Mouse (Mus musculus) liver, embryonic 13.5 days (tissue): Measurements from ENCODE around the gene Olfr1369-ps1. TPM values are rescaled to one million over a fixed set of nuclear protein-coding genes. Genes with fewer than 3 reads are reported as not detected.

Experiments used
- ATAC-seq: fragments of 200-750 bp; cut with Nextera tagmentation; 2 replicates; pipeline ENCODE4 v1.8.0; 2017; ENCODE audit warnings: low read depth, mild to moderate bottlenecking, moderate number of reproducible peaks, moderate library complexity
- DNase-seq: peaks from one replicate; pipeline ENCODE4 v3.0.0; 2022
- H3K27ac ChIP-seq: fragments of 300-500 bp; sonication (generic); 2 replicates; pipeline ENCODE4 v1.5.1; 2015; ENCODE audit warnings: moderate library complexity, mild to moderate bottlenecking, inconsistent platforms
- H3K27me3 ChIP-seq: fragments of 300-500 bp; sonication (generic); 2 replicates; pipeline ENCODE4 v1.6.1; 2015; ENCODE audit warnings: mild to moderate bottlenecking, inconsistent platforms
- H3K36me3 ChIP-seq: fragments of 300-500 bp; sonication (generic); 2 replicates; pipeline ENCODE4 v1.6.1; 2015; ENCODE audit warnings: mild to moderate bottlenecking, inconsistent platforms
- H3K4me1 ChIP-seq: fragments of 300-500 bp; sonication (generic); replicated peaks from 2 replicates; pipeline ENCODE4 v1.6.1; 2015; ENCODE audit warnings: inconsistent platforms
- H3K4me2 ChIP-seq: fragments of 300-500 bp; sonication (generic); 2 replicates; pipeline ENCODE4 v1.6.1; 2015; ENCODE audit warnings: inconsistent platforms, mild to moderate bottlenecking, moderate library complexity
- H3K4me3 ChIP-seq: fragments of 300-500 bp; sonication (generic); replicated peaks from 2 replicates; pipeline ENCODE4 v1.5.1; 2015; ENCODE audit warnings: mild to moderate bottlenecking, inconsistent platforms
- H3K9ac ChIP-seq: fragments of 300-500 bp; sonication (generic); 2 replicates; pipeline ENCODE4 v1.6.1; 2015; ENCODE audit warnings: mild to moderate bottlenecking, inconsistent platforms
- H3K9me3 ChIP-seq: fragments of 300-500 bp; sonication (generic); replicated peaks from 2 replicates; pipeline ENCODE4 v1.6.1; 2016; ENCODE audit warnings: inconsistent platforms
- WGBS: fragments of 180-500 bp; shearing (Covaris S2); methylation state at CpG from one replicate; pipeline ENCODE4 v1.1.7; 2015; ENCODE audit not compliant: insufficient replicate concordance; 5-methylcytosine and 5-hydroxymethylcytosine counted together
- polyA plus RNA-seq: library from polyadenylated mRNA; unstranded; fragments of >200 nt; fragmentation: Nextera tagmentation; extraction: Ambion mirVana; gene quantifications from 2 replicates; pipeline ENCODE4 v1.2.1, GENCODE M21; 2015

Gene Olfr1369-ps1
- polyA plus RNA-seq, 1 experiment from 2014 or later, result 0.02 TPM

DNA sequence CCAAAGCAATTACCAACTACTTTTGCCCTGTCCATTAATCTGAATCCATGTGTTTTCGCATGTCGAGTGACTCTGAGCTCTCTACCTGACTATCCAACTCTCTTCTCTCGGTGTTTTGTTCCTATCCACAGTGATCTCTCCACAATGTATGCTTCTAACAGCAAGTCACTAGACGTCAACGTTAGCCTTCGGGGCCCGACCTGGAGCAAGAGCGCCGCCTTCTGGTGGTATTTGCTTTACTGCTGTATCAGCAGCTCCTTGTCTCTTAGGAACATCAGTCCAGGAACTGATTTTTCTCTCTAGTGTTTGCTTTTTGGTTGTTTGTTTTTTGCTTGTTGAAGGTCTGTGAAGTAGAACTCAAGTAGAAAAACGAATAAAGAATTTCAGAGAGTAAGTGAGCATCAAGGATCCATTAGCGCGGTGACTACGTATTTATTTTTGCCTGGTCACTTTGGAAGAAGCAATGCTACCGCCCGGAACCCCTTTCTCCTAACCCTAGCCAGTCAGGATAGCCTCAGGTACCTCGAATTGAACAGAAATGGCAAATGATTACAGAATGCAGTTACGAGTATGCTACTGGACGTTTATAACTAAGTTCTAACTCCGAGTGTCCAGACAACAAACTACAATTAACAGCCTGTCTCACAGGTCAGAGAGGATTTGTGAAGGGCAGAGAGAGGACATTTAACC is 47.6 kb downstream of the Olfr1369-ps1 start:
- peak; percentile 45; the same call in 1 of the 2 replicates for ATAC-seq
- DNase-seq, result peak; percentile 73
- H3K4me2 ChIP-seq, result peak overlapping the region; percentile 75
- H3K9ac ChIP-seq, result peak overlapping the region; percentile 53
- H3K4me3 ChIP-seq, result peak overlapping the region; percentile 67
- peaks cover 34% of the 10 kb centered on the region for H3K27me3 ChIP-seq
- no peaks in the 10 kb centered on the region for H3K36me3 ChIP-seq
- peaks cover 20% of the 10 kb centered on the region for H3K4me1 ChIP-seq
- H3K27ac ChIP-seq, result no peak overlapping the region
- under 1% methylated on average over 19 of the region's 19 CpGs for WGBS
- no peaks in the 10 kb centered on the region for H3K9me3 ChIP-seq

DNA sequence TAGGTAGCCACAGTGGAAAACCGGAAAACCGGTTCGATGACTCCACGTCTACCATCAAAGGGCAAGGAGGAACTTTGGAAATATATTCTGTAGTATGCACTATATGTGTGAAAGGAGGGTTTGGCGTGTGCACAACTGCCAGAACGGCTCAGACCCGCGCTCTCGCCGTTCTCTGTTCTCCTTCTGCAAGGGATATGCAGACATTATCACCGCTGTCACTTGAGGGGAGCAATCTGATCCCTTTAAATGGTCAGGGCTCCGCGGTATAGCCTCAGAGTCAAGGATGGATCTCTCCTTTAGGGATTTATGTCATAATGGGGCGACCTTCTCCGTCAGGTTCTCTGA is 48.2 kb downstream of the Olfr1369-ps1 start:
- peak overlapping the region; percentile 53 for H3K9ac ChIP-seq
- H3K4me1 ChIP-seq, result peaks cover 24% of the 10 kb centered on the region
- no peak overlapping the region for H3K27ac ChIP-seq
- no peaks in the 10 kb centered on the region for H3K9me3 ChIP-seq
- peaks cover 34% of the 10 kb centered on the region for H3K27me3 ChIP-seq
- no peak for DNase-seq
- no peaks in the 10 kb centered on the region for H3K36me3 ChIP-seq
- ATAC-seq, result no peak
- peak overlapping the region; percentile 75 for H3K4me2 ChIP-seq
- H3K4me3 ChIP-seq, result peak overlapping the region; percentile 67
- under 1% methylated on average over 15 of the region's 15 CpGs for WGBS

DNA sequence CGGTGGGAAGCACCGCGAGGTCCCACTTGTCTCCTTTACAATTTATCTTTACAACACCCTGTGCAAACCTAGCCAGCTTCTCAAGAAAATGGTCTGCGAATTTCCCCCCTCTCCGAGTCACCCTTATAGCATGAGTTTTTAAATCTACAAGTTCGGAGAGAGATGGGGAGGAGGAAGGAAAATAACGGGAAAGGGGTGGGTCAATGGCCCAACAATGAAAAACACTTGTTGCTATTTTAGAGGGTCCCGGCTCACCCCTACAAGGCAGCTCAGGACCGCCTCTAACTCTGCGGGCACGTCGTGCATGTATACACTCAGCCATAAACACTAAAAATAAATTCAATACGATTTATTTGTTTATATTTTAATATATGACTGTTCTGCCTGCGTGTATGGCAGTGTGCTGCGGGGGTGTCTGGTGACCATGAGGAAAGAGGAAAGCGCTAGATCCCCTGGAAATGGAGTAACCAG is 48.8 kb downstream of the Olfr1369-ps1 start:
- Histone ChIP-seq H3K9me3 (no peaks in the 10 kb centered on the region), H3K27me3 (peaks cover 34% of the 10 kb centered on the region), H3K36me3 (no peaks in the 10 kb centered on the region), H3K9ac (peak overlapping the region; percentile 53), H3K4me3 (peak overlapping the region; percentile 67), H3K4me1 (peaks cover 24% of the 10 kb centered on the region), H3K27ac (no peak overlapping the region), H3K4me2 (peak overlapping the region; percentile 75)
- under 1% methylated on average over 16 of the region's 16 CpGs for WGBS
- ATAC-seq, result no peak
- no peak for DNase-seq

DNA sequence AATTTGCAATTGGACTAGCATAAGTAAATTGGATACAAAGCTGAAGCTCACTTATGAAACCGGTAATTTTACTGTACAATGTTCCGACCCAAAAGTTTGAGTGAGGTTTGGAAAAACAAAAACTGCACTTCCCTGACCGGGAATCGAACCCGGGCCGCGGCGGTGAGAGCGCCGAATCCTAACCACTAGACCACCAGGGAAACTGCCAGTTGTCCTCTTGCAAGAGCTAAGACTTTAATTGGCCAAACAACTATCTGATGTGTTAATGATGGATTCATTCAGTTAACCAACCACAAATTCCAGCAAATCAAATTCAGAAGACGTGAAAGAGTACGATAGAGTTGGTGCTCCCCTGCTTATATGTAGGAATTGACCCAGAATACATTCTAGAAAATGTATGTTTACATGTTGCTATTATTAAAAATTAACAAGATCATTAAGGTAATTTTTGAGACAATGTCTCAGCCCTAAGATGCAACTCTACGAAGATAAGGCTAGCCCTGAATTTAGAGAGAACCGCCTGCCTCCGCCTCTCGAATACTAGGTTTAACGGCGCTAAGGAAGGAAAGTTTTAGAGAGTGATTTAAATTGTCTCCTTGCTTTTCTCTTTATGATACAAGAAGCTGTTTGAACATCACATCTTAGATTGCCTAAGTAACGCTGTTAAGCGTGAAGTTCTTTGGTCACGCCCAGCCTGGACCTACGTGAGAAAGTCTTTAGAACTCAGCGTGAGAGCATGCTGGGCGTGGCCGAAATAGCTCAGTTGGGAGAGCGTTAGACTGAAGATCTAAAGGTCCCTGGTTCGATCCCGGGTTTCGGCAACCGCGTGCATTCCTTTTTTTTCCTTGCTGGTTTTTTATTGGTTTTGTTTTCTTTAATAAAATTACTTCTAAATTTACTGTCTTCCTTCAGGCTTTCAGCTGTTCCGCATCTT is 49.6 kb downstream of the Olfr1369-ps1 start:
- ATAC-seq (peak; percentile 80), DNase-seq (peak; percentile 84)
- H3K9ac ChIP-seq, result peak overlapping the region; percentile 53
- no peaks in the 10 kb centered on the region for H3K36me3 ChIP-seq
- peaks cover 36% of the 10 kb centered on the region for H3K27me3 ChIP-seq
- H3K9me3 ChIP-seq, result no peaks in the 10 kb centered on the region
- peaks cover 24% of the 10 kb centered on the region for H3K4me1 ChIP-seq
- no peak overlapping the region; the same call in 1 of the 2 replicates for H3K27ac ChIP-seq
- WGBS, result under 1% methylated on average over 32 of the region's 32 CpGs
- H3K4me2 ChIP-seq, result peak overlapping the region; percentile 75
- H3K4me3 ChIP-seq, result peak overlapping the region; percentile 67

DNA sequence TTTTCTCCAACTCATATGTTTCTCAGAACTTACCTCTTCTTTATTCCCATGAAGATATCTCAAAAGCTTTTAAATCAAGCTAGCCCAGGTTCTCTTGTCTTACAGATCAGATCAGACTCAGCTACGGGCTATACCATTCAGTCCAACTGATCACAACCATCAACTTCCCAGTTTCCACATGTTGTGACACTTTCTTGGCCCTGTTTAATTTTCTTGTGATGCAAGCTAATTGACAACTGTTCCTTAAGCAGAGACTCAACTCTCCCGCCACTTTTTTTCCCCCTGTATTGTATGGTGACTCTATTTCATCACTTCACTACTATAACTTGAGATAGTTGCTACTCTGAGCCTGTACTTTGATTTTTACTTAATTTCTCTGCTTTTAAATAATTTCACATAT is 50.3 kb downstream of the Olfr1369-ps1 start:
- Histone ChIP-seq H3K4me1 (peaks cover 25% of the 10 kb centered on the region), H3K27ac (no peak overlapping the region), H3K4me2 (peak overlapping the region; percentile 75), H3K9me3 (no peaks in the 10 kb centered on the region), H3K27me3 (peaks cover 31% of the 10 kb centered on the region), H3K9ac (no peak overlapping the region; the same call in 1 of the 2 replicates), H3K36me3 (no peaks in the 10 kb centered on the region), H3K4me3 (peak overlapping the region; percentile 67)
- WGBS, result 48% methylated on average over 2 of the region's 2 CpGs
- DNase-seq (no peak), ATAC-seq (no peak)

DNA sequence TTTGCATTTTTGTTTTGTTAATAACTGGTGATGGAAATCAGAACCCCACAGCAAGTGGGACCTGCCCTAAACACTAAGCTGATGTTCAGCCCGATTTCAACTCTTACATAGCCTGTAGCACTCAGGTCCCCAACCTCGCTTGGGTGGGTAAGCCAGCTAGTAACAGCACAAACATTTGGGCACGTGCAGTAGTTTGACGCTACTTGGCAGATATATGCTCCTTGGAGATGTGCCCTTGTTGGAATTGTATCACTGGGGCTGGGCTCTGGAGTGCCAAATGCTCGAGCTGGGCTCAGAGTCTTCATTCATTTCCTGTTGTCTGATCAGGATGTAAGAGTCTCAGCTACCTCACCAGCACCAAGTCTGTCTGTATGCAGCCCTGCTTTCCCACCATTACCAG is 51.3 kb downstream of the Olfr1369-ps1 start:
- DNase-seq (no peak), ATAC-seq (no peak)
- H3K9me3 ChIP-seq, result no peaks in the 10 kb centered on the region
- H3K4me1 ChIP-seq, result peaks cover 31% of the 10 kb centered on the region
- 50% methylated on average over 5 of the region's 5 CpGs for WGBS
- H3K4me3 ChIP-seq, result no peak overlapping the region
- H3K27ac ChIP-seq, result no peak overlapping the region
- peaks cover 28% of the 10 kb centered on the region for H3K27me3 ChIP-seq
- no peaks in the 10 kb centered on the region for H3K36me3 ChIP-seq
- no peak overlapping the region for H3K9ac ChIP-seq
- H3K4me2 ChIP-seq, result no peak overlapping the region

DNA sequence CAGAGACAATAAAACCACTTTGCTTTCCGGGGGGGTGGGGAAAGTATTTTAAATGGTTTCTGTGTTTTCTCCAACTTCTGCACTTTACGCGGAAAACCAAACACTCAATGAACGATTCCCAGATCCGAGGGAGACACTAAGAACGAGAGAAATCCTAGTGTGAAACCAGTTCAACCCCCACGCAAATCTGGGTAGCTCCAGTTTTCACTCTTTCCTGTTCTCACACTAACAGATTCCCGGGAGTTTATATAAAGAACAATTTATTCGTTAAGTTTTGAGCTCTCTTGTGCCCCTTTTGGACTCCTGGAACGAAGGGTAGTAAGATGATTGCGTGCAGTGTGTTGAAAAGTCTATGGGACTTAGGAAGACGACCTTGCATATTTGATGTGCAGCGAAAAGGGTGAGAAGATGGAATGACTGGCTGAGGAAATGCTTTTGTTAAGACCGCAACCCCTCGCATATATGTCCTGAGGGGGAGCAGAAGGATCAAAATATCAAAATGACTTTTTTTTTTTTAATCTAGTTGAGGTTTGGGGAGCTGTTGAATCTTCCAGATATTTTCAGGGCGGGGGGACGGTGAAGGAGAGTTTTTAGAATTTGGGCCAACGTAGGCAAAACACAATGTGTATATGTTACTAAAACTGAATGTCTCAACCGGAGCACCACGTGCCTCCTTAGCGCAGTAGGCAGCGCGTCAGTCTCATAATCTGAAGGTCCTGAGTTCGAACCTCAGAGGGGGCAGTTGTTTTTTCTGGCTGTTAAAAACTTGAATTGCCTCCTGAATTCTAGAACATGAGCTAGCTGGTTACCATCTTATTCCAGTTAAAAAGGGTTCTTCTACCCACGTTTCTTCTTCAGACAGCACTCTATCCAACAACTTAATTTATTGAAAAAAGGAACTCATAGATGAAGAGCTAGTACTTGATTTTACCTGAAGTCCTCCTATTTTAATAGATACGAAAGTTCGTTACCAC is 55.9 kb downstream of the Olfr1369-ps1 start:
- peak overlapping the region; percentile 72 for H3K4me3 ChIP-seq
- no peaks in the 10 kb centered on the region for H3K36me3 ChIP-seq
- H3K9me3 ChIP-seq, result no peaks in the 10 kb centered on the region
- peaks cover 4% of the 10 kb centered on the region for H3K27me3 ChIP-seq
- H3K27ac ChIP-seq, result no peak overlapping the region
- peaks cover 29% of the 10 kb centered on the region for H3K4me1 ChIP-seq
- peak; percentile 73 for DNase-seq
- ATAC-seq, result peak; percentile 16
- WGBS, result 1% methylated on average over 27 of the region's 27 CpGs
- peak overlapping the region; percentile 93 for H3K4me2 ChIP-seq
- peak overlapping the region; percentile 65 for H3K9ac ChIP-seq

DNA sequence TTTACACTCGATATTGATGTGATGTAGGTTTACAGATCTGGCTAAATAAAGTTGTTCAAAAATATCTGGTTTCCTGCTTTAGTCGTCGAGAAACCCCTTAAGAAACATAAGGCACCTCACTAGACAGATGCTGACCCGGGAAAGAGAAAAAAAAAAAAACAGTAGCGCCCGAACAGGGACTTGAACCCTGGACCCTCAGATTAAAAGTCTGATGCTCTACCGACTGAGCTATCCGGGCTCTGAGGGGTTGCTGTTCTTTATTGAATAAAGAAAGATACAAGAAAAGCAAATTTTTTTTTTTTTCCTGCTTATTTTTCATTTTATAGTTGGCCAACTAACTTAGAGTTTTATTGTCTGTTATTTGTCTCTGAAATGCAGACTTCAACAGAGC is 56.6 kb downstream of the Olfr1369-ps1 start:
- ATAC-seq, result no peak
- peak overlapping the region; percentile 93 for H3K4me2 ChIP-seq
- 1% methylated on average over 8 of the region's 8 CpGs for WGBS
- H3K36me3 ChIP-seq, result no peaks in the 10 kb centered on the region
- H3K4me3 ChIP-seq, result peak overlapping the region; percentile 72
- H3K9me3 ChIP-seq, result no peaks in the 10 kb centered on the region
- H3K27ac ChIP-seq, result no peak overlapping the region
- H3K4me1 ChIP-seq, result peaks cover 35% of the 10 kb centered on the region
- DNase-seq, result peak; percentile 43
- H3K27me3 ChIP-seq, result peaks cover 4% of the 10 kb centered on the region
- peak overlapping the region; percentile 76 for H3K9ac ChIP-seq

DNA sequence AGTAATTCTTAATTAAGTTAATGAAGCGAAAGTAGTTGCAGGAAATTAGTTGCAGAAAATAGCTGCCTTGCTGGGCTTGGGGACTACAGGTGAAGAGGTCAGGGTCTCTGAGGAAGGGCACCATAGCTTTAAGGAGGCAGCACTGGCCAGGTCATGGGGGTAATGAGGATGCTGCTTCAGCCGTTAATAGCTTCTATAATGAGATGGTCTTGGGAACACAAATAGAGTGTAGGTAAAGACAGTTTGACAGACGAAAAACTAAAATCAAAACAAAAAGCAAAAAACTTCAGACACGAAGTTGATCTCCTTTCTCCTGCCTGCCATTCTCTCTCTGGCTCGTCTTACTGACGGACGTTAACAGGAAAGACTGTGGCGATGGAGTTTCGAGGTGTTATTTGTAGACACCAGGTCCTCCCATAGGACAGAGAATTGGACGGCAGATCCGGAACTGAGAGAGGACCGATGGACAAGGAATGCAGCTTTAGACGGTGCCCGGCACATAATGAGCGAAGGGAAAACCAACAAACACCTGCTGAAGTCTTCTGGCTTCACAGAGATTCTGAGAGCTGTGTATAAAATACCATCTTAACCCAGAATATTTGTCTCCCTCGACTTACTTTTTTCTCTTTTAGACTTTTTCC is 57.2 kb downstream of the Olfr1369-ps1 start:
- under 1% methylated on average over 16 of the region's 16 CpGs for WGBS
- H3K4me3 ChIP-seq, result peak overlapping the region; percentile 72
- H3K27me3 ChIP-seq, result peaks cover 4% of the 10 kb centered on the region
- H3K4me1 ChIP-seq, result peaks cover 41% of the 10 kb centered on the region
- H3K4me2 ChIP-seq, result peak overlapping the region; percentile 93
- DNase-seq, result peak; percentile 57
- 0 out of 2 replicates have a peak, but pooled peaks have one; percentile 13 for ATAC-seq
- peak overlapping the region; percentile 76 for H3K9ac ChIP-seq
- peak overlapping the region; percentile 74 for H3K27ac ChIP-seq
- H3K36me3 ChIP-seq, result no peaks in the 10 kb centered on the region
- no peaks in the 10 kb centered on the region for H3K9me3 ChIP-seq
